Mouse (Mus musculus) heart, postnatal 14 days (tissue): ENCODE data around the gene Gm10197. TPM values are rescaled to one million over a fixed set of nuclear protein-coding genes. Genes with fewer than 3 reads are reported as not detected.

Source experiments
- DNase-seq, 2 experiments: peaks; one replicate each; pipeline ENCODE4 v3.0.0; 2021 to 2022
- intact Hi-C: fragments of 180-260 bp; cut with DNase I; formaldehyde crosslinking; loops from one replicate; pipeline ENCODE4 v1.15.1; 2025
- total RNA-seq, 2 experiments: library from RNA; stranded (reverse); gene quantifications; 2 replicates each; pipeline ENCODE4 v1.2.3; 2021

Gm10197 gene
- total RNA-seq, 2 experiments from 2014 or later = not detected

GRCm38 (mm10) chr19:53324866-53325265, 46.7 kb downstream of the Gm10197 start:
- no peak for DNase-seq
- intact Hi-C loops = loop anchor here (5.0 kb wide), 1 partner anchor 183 kb away; the partner anchor contains the start of gene Add3

- no peak for DNase-seq
- intact Hi-C loops = no loop called here
These were observed 49.0 kb downstream of the Gm10197 start for GRCm38 (mm10) chr19:53322438-53323048.

Other genes with a start within 250 kb of the Gm10197 start
- gene Add3, start 231.3 kb downstream of the Gm10197 start, total RNA-seq = 10 to 100 TPM; 63.4 to 65.2 TPM
- gene Mxi1, start 61.2 kb downstream of the Gm10197 start, total RNA-seq = 10 to 100 TPM; 37.0 to 40.7 TPM
- gene Smndc1, start 18.8 kb upstream of the Gm10197 start, total RNA-seq = 10 to 100 TPM; 29.7 to 31.6 TPM
- 10 to 100 TPM in 1 of 2 experiments, 1 to 10 TPM in 1; 9.9 to 10.0 TPM for gene Dusp5, start 157.3 kb upstream of the Gm10197 start, total RNA-seq
- gene Nutf2-ps1, start 217.3 kb upstream of the Gm10197 start, total RNA-seq = 10 to 100 TPM; 85.0 to 85.9 TPM
- 10 to 100 TPM; 22.1 to 22.8 TPM for gene Smc3, start 228.6 kb upstream of the Gm10197 start, total RNA-seq